Mouse (Mus musculus): Measurements from ENCODE around the gene Rcor1. TPM values are rescaled to one million over a fixed set of nuclear protein-coding genes. Genes with fewer than 3 reads are reported as not detected.

The Rcor1 gene
- 8.4 and 8.5 TPM in 2 replicates for polyA plus RNA-seq (2016; fragmentation: Nextera tagmentation; extraction: Ambion mirVana)

GRCm38 (mm10) chr12:111038976-111039612 lies at the start of gene Rcor1:
Rcor1 (plus strand) TSS chr12:111039351.
- H3K27me3 ChIP-seq, result no peaks in the 10 kb centered on the region
- peak; percentile 97 for ATAC-seq (ENCODE audit: low FRiP score, low read depth)
- no peaks in the 10 kb centered on the region for H3K9me3 ChIP-seq
- H3K9ac ChIP-seq (replicated peaks), result peak within 1 kb of the TSS; percentile 94
- H3K4me3 ChIP-seq, result peak within 1 kb of the TSS; percentile 93
- H3K4me2 ChIP-seq (replicated peaks), result peak within 1 kb of the TSS; percentile 93
- under 1% methylated on average over 58 of the region's 76 CpGs for WGBS
- peaks cover 12% of the 10 kb centered on the region for H3K36me3 ChIP-seq
- H3K27ac ChIP-seq (replicated peaks), result peak within 1 kb of the TSS; percentile 99
- H3K4me1 ChIP-seq, result peaks cover 18% of the 10 kb centered on the region

- Histone ChIP-seq H3K27ac (replicated peaks) (no peak overlapping the region), H3K9ac (replicated peaks) (no peak overlapping the region), H3K9me3 (no peaks in the 10 kb centered on the region), H3K4me3 (no peak overlapping the region), H3K36me3 (no peaks in the 10 kb centered on the region), H3K4me2 (replicated peaks) (no peak overlapping the region), H3K27me3 (no peaks in the 10 kb centered on the region), H3K4me1 (0 out of 2 replicates have a peak, but pooled peaks cover 8% of the 10 kb centered on the region)
- WGBS, result 97% methylated on average over 3 of the region's 3 CpGs
- ATAC-seq (ENCODE audit: low FRiP score, low read depth), result no peak
Measured at GRCm38 (mm10) chr12:110989409-110989808, 49.7 kb upstream of the Rcor1 start.

GRCm38 (mm10) chr12:110990500-110990899 lies 48.7 kb upstream of the Rcor1 start:
- 92% methylated on average over 7 of the region's 7 CpGs for WGBS
- no peak for ATAC-seq (ENCODE audit: low FRiP score, low read depth)
- Histone ChIP-seq H3K27me3 (no peaks in the 10 kb centered on the region), H3K4me2 (replicated peaks) (no peak overlapping the region), H3K27ac (replicated peaks) (no peak overlapping the region), H3K36me3 (no peaks in the 10 kb centered on the region), H3K9ac (replicated peaks) (no peak overlapping the region), H3K9me3 (no peaks in the 10 kb centered on the region), H3K4me1 (0 out of 2 replicates have a peak, but pooled peaks cover 8% of the 10 kb centered on the region), H3K4me3 (no peak overlapping the region)

GRCm38 (mm10) chr12:110991361-110992127 lies 47.6 kb upstream of the Rcor1 start:
- Histone ChIP-seq H3K4me3 (peak overlapping the region; percentile 50), H3K4me1 (0 out of 2 replicates have a peak, but pooled peaks cover 8% of the 10 kb centered on the region), H3K36me3 (no peaks in the 10 kb centered on the region), H3K27me3 (no peaks in the 10 kb centered on the region), H3K9ac (replicated peaks) (0 out of 2 replicates have a peak overlapping the region, but pooled peaks have one; percentile 52), H3K4me2 (replicated peaks) (peak overlapping the region; percentile 59), H3K9me3 (no peaks in the 10 kb centered on the region), H3K27ac (replicated peaks) (peak overlapping the region; percentile 73)
- peak; percentile 87 for ATAC-seq (ENCODE audit: low FRiP score, low read depth)
- WGBS, result 3% methylated on average over 23 of the region's 23 CpGs

GRCm38 (mm10) chr12:110992128-110992553 lies 47.0 kb upstream of the Rcor1 start:
- peak overlapping the region; percentile 59 for H3K4me2 ChIP-seq (replicated peaks)
- no peaks in the 10 kb centered on the region for H3K36me3 ChIP-seq
- no peaks in the 10 kb centered on the region for H3K27me3 ChIP-seq
- peak overlapping the region; percentile 52 for H3K9ac ChIP-seq (replicated peaks)
- H3K27ac ChIP-seq (replicated peaks), result peak overlapping the region; percentile 73
- 0 out of 2 replicates have a peak, but pooled peaks cover 8% of the 10 kb centered on the region for H3K4me1 ChIP-seq
- peak overlapping the region; percentile 50 for H3K4me3 ChIP-seq
- WGBS, result 0% methylated on average over 24 of the region's 24 CpGs
- H3K9me3 ChIP-seq, result no peaks in the 10 kb centered on the region
- peak; percentile 88 for ATAC-seq (ENCODE audit: low FRiP score, low read depth)

GRCm38 (mm10) chr12:110992771-110993170 lies 46.4 kb upstream of the Rcor1 start:
- WGBS, result 87% methylated on average over 12 of the region's 12 CpGs
- Histone ChIP-seq H3K4me2 (replicated peaks) (peak overlapping the region; percentile 59; the same call in 1 of the 2 replicates), H3K4me3 (peak overlapping the region; percentile 50; the same call in 1 of the 2 replicates), H3K27me3 (no peaks in the 10 kb centered on the region), H3K36me3 (no peaks in the 10 kb centered on the region), H3K9ac (replicated peaks) (no peak overlapping the region), H3K9me3 (peaks cover 1% of the 10 kb centered on the region; the same call in 1 of the 2 replicates), H3K4me1 (0 out of 2 replicates have a peak, but pooled peaks cover 8% of the 10 kb centered on the region), H3K27ac (replicated peaks) (no peak overlapping the region)
- no peak for ATAC-seq (ENCODE audit: low FRiP score, low read depth)

GRCm38 (mm10) chr12:110993226-110993625 lies 45.9 kb upstream of the Rcor1 start:
- no peak overlapping the region for H3K4me2 ChIP-seq (replicated peaks)
- no peak overlapping the region for H3K9ac ChIP-seq (replicated peaks)
- 0 out of 2 replicates have a peak, but pooled peaks cover 8% of the 10 kb centered on the region for H3K4me1 ChIP-seq
- no peaks in the 10 kb centered on the region for H3K36me3 ChIP-seq
- no peak overlapping the region for H3K27ac ChIP-seq (replicated peaks)
- no peak for ATAC-seq (ENCODE audit: low FRiP score, low read depth)
- peaks cover 4% of the 10 kb centered on the region; the same call in 1 of the 2 replicates for H3K9me3 ChIP-seq
- 92% methylated on average over 3 of the region's 3 CpGs for WGBS
- no peaks in the 10 kb centered on the region for H3K27me3 ChIP-seq
- no peak overlapping the region for H3K4me3 ChIP-seq

- WGBS, result 36% methylated on average over 12 of the region's 12 CpGs
- H3K4me1 ChIP-seq, result 0 out of 2 replicates have a peak, but pooled peaks cover 8% of the 10 kb centered on the region
- no peak for ATAC-seq (ENCODE audit: low FRiP score, low read depth)
- H3K27ac ChIP-seq (replicated peaks), result no peak overlapping the region
- H3K4me3 ChIP-seq, result no peak overlapping the region
- no peak overlapping the region for H3K4me2 ChIP-seq (replicated peaks)
- peaks cover 4% of the 10 kb centered on the region; the same call in 1 of the 2 replicates for H3K9me3 ChIP-seq
- H3K27me3 ChIP-seq, result no peaks in the 10 kb centered on the region
- no peaks in the 10 kb centered on the region for H3K36me3 ChIP-seq
- H3K9ac ChIP-seq (replicated peaks), result no peak overlapping the region
Measured at GRCm38 (mm10) chr12:110994666-110995065, 44.5 kb upstream of the Rcor1 start.

GRCm38 (mm10) chr12:110998092-110998491 lies 41.1 kb upstream of the Rcor1 start:
- Histone ChIP-seq H3K36me3 (no peaks in the 10 kb centered on the region), H3K27me3 (no peaks in the 10 kb centered on the region), H3K27ac (replicated peaks) (no peak overlapping the region), H3K4me1 (no peaks in the 10 kb centered on the region), H3K9ac (replicated peaks) (no peak overlapping the region), H3K9me3 (peaks cover 4% of the 10 kb centered on the region; the same call in 1 of the 2 replicates), H3K4me3 (no peak overlapping the region), H3K4me2 (replicated peaks) (no peak overlapping the region)
- no peak for ATAC-seq (ENCODE audit: low FRiP score, low read depth)
- 98% methylated on average over 11 of the region's 11 CpGs for WGBS

- 85% methylated on average over 1 of the region's 2 CpGs for WGBS
Measured at GRCm38 (mm10) chr12:110999820-111000219, 39.3 kb upstream of the Rcor1 start.

GRCm38 (mm10) chr12:111000956-111001355 lies 38.2 kb upstream of the Rcor1 start:
- WGBS, result 92% methylated on average over 7 of the region's 7 CpGs
- Histone ChIP-seq H3K36me3 (no peaks in the 10 kb centered on the region), H3K9ac (replicated peaks) (no peak overlapping the region), H3K4me1 (no peaks in the 10 kb centered on the region), H3K27me3 (no peaks in the 10 kb centered on the region), H3K9me3 (peaks cover 4% of the 10 kb centered on the region; the same call in 1 of the 2 replicates), H3K4me3 (no peak overlapping the region), H3K4me2 (replicated peaks) (no peak overlapping the region), H3K27ac (replicated peaks) (no peak overlapping the region)
- ATAC-seq (ENCODE audit: low FRiP score, low read depth), result no peak

More at GRCm38 (mm10) chr12:110999820-111000219, 39.3 kb upstream of the Rcor1 start:
- Histone ChIP-seq H3K4me1 (no peaks in the 10 kb centered on the region), H3K36me3 (no peaks in the 10 kb centered on the region), H3K27me3 (no peaks in the 10 kb centered on the region), H3K4me3 (no peak overlapping the region), H3K9ac (replicated peaks) (no peak overlapping the region), H3K4me2 (replicated peaks) (no peak overlapping the region), H3K9me3 (peaks cover 4% of the 10 kb centered on the region; the same call in 1 of the 2 replicates), H3K27ac (replicated peaks) (no peak overlapping the region)
- ATAC-seq (ENCODE audit: low FRiP score, low read depth), result no peak

GRCm38 (mm10) chr12:111004142-111004541 lies 35.0 kb upstream of the Rcor1 start:
- no peaks in the 10 kb centered on the region for H3K9me3 ChIP-seq
- no peak overlapping the region for H3K4me2 ChIP-seq (replicated peaks)
- no peak overlapping the region for H3K27ac ChIP-seq (replicated peaks)
- no peaks in the 10 kb centered on the region for H3K36me3 ChIP-seq
- H3K9ac ChIP-seq (replicated peaks), result no peak overlapping the region
- 0 out of 2 replicates have a peak, but pooled peaks cover 5% of the 10 kb centered on the region for H3K4me1 ChIP-seq
- WGBS, result 84% methylated on average over 9 of the region's 9 CpGs
- no peaks in the 10 kb centered on the region for H3K27me3 ChIP-seq
- no peak overlapping the region for H3K4me3 ChIP-seq
- no peak for ATAC-seq (ENCODE audit: low FRiP score, low read depth)
